Mouse (Mus musculus): ENCODE results near the gene Ddx6. TPM values are rescaled to one million over a fixed set of nuclear protein-coding genes. Genes with fewer than 3 reads are reported as not detected.

The Ddx6 gene
- polyA plus RNA-seq, 1 experiment from 2014 or later = 15.7 TPM

DNA sequence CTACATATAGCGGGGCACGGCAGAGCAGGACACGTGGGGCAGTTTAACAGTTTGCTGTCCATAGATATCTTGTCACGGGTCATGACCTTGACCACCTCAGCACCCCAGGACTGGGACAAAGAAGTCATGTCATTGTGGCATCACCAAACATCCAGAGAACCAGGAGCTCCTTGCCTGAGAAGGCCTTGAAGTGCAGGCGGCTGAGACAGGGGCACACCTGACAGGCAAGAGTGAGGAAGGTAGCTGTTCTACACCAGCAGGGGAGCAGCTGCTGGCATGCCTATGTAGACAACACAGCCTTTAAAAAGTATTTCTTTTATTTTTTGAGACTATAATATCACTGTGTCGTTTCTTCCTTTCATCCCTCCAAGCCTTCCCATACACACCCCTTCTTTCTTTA lies 41.7 kb downstream of the Ddx6 start:
- WGBS = 85% methylated on average over 6 of the region's 6 CpGs

DNA sequence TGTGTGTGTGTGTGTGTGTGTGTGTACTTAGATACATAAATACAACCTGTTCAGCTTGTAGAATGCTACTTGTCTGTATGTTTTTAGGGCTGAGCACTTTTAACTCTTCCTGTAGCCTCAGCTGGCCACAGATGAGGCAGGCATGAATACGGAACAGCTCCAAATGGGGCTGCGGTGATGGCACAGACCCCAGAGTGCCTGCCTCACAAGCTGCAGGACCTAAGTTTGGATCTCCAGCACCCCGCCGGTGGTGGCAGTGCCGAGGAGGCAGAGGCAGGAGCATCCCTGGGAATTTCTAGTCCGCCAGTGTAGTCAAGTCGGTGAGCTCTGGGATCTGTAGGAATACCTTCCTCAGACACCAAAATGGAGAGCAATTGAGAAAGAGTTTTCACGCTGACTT lies 42.3 kb downstream of the Ddx6 start:
- H3K36me3 ChIP-seq = no peaks in the 10 kb centered on the region; the same call in 1 of the 2 replicates
- ATAC-seq (ENCODE audit: low read depth) = no peak
- H3K27me3 ChIP-seq = no peaks in the 10 kb centered on the region
- H3K4me2 ChIP-seq = no peak overlapping the region
- no peaks in the 10 kb centered on the region for H3K4me1 ChIP-seq (replicated peaks)
- no peaks in the 10 kb centered on the region for H3K9me3 ChIP-seq
- H3K4me3 ChIP-seq = no peak overlapping the region
- H3K9ac ChIP-seq = no peak overlapping the region
- WGBS = 89% methylated on average over 8 of the region's 8 CpGs
- no peak overlapping the region for H3K27ac ChIP-seq (replicated peaks)

More for the DNA sequence above, 41.7 kb downstream of the Ddx6 start:
- Histone ChIP-seq H3K4me2 (no peak overlapping the region), H3K4me3 (no peak overlapping the region), H3K9me3 (no peaks in the 10 kb centered on the region), H3K9ac (no peak overlapping the region), H3K36me3 (peaks cover 2% of the 10 kb centered on the region; the same call in 1 of the 2 replicates), H3K27ac (replicated peaks) (no peak overlapping the region), H3K27me3 (no peaks in the 10 kb centered on the region), H3K4me1 (replicated peaks) (no peaks in the 10 kb centered on the region)
- no peak for ATAC-seq (ENCODE audit: low read depth)

DNA sequence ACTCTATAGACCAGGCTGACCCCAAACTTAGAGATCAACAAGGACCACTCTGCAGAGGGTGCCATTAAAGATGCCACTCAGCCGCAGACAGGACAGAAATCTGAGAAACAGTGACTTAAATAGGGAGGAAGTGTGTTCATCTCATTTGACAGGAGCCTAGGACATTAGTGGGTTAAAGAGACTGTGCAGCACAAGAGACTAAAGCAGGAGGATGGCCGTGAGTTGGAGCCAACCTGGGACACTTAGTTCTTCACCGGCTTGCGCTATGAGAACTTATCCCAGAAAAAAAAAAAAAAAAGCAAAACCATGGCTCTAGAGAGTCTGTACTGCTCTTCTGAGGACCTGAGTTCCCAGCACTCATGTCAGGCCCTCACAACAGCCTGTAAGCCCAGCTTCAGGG lies 43.0 kb downstream of the Ddx6 start:
- Histone ChIP-seq H3K27ac (replicated peaks) (no peak overlapping the region), H3K27me3 (no peaks in the 10 kb centered on the region), H3K4me1 (replicated peaks) (no peaks in the 10 kb centered on the region), H3K4me3 (no peak overlapping the region), H3K9me3 (no peaks in the 10 kb centered on the region), H3K4me2 (no peak overlapping the region), H3K36me3 (no peaks in the 10 kb centered on the region), H3K9ac (no peak overlapping the region)
- no peak for ATAC-seq (ENCODE audit: low read depth)
- WGBS = 89% methylated on average over 4 of the region's 4 CpGs

DNA sequence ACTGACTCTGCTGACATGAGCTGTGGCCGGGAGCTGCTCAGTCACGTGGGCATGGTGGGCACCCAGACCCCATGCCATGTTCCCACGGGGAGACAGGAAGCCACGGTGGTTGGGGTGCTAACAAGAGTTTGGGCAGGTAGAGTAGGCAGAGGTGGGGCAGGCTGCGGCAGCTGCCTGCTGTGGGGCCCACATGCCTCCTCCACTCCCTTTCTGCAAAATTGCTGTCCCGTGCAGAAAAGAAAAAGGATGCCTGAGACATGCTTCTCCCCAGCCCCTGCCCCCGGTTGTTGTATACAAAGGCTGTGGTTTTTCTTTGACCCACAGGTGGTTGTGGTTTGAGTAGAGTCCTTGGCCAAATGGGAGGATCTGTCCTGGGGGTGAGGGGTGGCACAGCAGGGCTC lies 44.2 kb downstream of the Ddx6 start:
- Histone ChIP-seq H3K27me3 (0 out of 2 replicates have a peak, but pooled peaks cover 3% of the 10 kb centered on the region), H3K9ac (no peak overlapping the region), H3K4me3 (no peak overlapping the region), H3K9me3 (no peaks in the 10 kb centered on the region), H3K4me1 (replicated peaks) (no peaks in the 10 kb centered on the region), H3K36me3 (no peaks in the 10 kb centered on the region), H3K27ac (replicated peaks) (no peak overlapping the region), H3K4me2 (no peak overlapping the region)
- WGBS = 85% methylated on average over 7 of the region's 7 CpGs
- no peak for ATAC-seq (ENCODE audit: low read depth)

DNA sequence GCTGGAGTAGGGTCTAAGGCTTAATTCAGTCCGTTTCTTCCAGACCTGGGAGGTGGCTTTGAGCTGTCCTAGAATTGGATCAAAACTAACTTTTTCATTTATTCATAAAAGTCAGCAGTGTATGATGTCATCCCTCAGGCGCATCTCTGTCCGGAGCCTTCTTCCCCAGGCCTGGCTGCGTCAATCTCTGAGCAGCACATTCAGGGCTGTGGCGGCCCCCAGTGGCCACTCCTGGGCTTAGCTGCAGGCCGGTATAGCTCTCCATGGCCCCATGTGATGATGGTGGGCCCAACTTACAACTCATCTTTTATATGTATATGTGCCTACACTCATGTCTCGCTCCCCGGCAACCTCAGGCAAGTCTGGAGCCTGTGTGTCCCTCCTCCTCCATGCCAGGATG lies 47.3 kb downstream of the Ddx6 start:
- Histone ChIP-seq H3K27me3 (0 out of 2 replicates have a peak, but pooled peaks cover 3% of the 10 kb centered on the region), H3K9ac (no peak overlapping the region), H3K9me3 (no peaks in the 10 kb centered on the region), H3K4me1 (replicated peaks) (peaks cover 7% of the 10 kb centered on the region), H3K27ac (replicated peaks) (no peak overlapping the region), H3K36me3 (no peaks in the 10 kb centered on the region), H3K4me2 (no peak overlapping the region), H3K4me3 (no peak overlapping the region)
- peak; percentile 81; the same call in 1 of the 2 replicates for ATAC-seq (ENCODE audit: low read depth)
- whole genome bisulfite sequencing = 7% methylated on average over 8 of the region's 8 CpGs

DNA sequence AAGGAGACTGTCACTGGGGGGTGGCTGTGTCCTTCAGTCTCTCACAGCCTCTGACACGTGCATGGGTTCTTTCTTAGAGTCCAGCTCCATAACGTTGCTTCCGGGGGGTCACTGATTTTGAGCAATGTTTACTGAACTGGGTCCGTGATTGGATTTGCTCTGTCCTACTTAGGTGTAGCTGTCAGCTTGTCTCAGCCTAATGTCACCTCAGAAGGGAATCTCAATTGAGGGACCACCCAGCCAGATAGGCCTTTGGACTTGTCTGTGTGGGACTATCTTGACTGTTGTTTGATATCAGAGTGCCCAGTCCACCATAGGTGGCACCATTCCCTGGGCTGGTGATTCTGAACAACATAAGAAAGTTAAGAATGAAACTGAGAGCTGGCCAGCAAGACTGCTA lies 49.2 kb downstream of the Ddx6 start:
- H3K9me3 ChIP-seq = no peaks in the 10 kb centered on the region
- no peak overlapping the region for H3K4me3 ChIP-seq
- H3K27ac ChIP-seq (replicated peaks) = no peak overlapping the region
- no peak overlapping the region for H3K4me2 ChIP-seq
- 0 out of 2 replicates have a peak, but pooled peaks cover 3% of the 10 kb centered on the region for H3K27me3 ChIP-seq
- no peak overlapping the region for H3K9ac ChIP-seq
- peaks cover 7% of the 10 kb centered on the region for H3K4me1 ChIP-seq (replicated peaks)
- WGBS = 78% methylated on average over 4 of the region's 4 CpGs
- ATAC-seq (ENCODE audit: low read depth) = no peak
- no peaks in the 10 kb centered on the region for H3K36me3 ChIP-seq

DNA sequence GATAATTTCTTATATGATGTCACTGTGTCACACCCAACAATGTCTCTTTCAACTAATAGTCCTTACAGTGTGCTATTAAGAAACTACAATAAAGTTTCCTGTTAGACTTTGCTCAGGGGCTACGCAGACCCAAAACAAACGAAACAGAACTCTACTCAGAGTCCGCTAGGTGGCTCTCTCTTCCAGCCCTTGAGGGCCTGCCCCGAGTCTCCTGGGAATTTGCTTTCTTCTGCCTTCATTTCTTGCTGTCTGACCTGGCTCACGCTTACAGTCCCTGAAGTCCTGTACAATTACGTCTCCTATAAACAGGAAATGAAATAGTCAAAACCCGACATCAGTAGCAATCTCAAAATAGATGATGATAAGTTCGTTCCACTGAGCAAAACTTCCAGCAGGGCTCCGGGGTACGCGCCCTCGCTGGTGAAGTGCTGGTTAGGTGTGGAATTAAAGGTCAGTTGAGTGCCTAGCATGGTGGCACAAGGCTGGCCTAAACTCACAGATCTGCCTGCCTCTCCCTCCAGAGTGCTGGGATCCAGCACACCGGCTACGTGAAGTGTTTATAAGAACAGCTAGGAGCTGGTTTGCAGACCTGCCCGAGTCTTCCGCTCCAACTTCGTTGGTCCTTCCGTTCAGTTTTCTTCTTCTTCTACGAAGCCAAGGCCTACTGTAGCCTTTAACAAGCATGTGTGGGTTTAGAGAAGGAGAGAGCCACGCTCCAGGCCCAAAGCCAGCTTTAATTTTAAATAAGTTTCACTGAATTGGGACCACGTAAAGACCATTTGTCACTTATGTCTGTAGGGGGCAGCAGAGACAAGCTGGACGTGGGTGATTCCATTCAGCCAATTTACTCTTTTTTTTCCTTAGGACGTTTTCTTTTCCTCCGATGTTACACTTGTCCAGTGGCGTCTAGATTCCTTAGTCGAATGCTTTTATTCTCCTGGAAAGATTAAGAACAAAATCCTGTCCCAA lies 50.7 kb downstream of the Ddx6 start:
- peak overlapping the region; percentile 12; the same call in 1 of the 2 replicates for H3K4me3 ChIP-seq
- H3K9me3 ChIP-seq = no peaks in the 10 kb centered on the region
- peaks cover 7% of the 10 kb centered on the region for H3K4me1 ChIP-seq (replicated peaks)
- H3K9ac ChIP-seq = 0 out of 2 replicates have a peak overlapping the region, but pooled peaks have one; percentile 17
- peak overlapping the region; percentile 46 for H3K4me2 ChIP-seq
- 0 out of 2 replicates have a peak, but pooled peaks cover 3% of the 10 kb centered on the region for H3K27me3 ChIP-seq
- 28% methylated on average over 26 of the region's 26 CpGs for WGBS
- no peaks in the 10 kb centered on the region for H3K36me3 ChIP-seq
- no peak for ATAC-seq (ENCODE audit: low read depth)
- H3K27ac ChIP-seq (replicated peaks) = no peak overlapping the region

DNA sequence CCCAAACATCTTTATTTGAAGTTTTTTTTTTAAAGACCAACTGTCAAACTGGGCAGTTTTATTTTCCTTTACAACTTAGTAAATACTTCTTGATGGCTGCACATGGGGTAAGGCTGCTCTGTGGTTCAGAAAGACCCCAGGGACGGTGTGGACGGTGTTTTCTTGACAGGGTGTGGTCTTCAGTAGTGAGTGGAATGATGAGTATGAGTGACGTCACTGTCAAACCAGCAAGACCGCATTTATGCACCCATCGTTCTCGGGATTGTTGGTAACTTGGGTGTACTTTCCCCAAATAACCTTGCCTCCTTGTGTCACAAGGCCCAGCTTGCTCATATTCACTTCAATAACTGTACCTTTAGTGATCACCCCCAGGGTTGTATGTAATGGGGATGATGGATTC lies 59.0 kb downstream of the Ddx6 start:
- Histone ChIP-seq H3K4me3 (no peak overlapping the region), H3K4me2 (no peak overlapping the region), H3K27ac (replicated peaks) (no peak overlapping the region), H3K9me3 (no peaks in the 10 kb centered on the region), H3K27me3 (no peaks in the 10 kb centered on the region), H3K4me1 (replicated peaks) (no peaks in the 10 kb centered on the region), H3K9ac (no peak overlapping the region), H3K36me3 (no peaks in the 10 kb centered on the region)
- WGBS = 91% methylated on average over 6 of the region's 6 CpGs
- ATAC-seq (ENCODE audit: low read depth) = no peak

DNA sequence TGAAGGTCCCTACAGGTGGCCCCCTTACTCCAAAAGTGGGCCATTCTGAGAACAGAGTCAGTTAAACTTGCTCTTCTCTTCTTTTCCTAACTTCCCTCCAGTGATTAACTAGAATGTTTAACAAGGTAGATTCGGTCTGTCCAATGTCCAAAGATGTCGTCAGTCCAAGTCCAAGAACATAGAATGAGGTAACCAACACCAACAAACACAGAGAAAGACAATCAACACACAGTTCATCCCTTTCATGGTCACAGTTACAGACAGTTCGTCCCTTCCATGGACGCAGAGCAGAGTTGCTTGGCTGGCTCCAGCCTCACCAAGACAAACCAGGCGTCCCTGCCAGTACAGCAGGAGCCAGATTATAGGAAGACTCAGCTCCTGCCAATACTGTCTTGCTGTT lies 66.7 kb downstream of the Ddx6 start:
- Histone ChIP-seq H3K9me3 (no peaks in the 10 kb centered on the region), H3K27me3 (no peaks in the 10 kb centered on the region), H3K9ac (no peak overlapping the region), H3K4me3 (no peak overlapping the region), H3K27ac (replicated peaks) (no peak overlapping the region), H3K4me1 (replicated peaks) (no peaks in the 10 kb centered on the region), H3K36me3 (no peaks in the 10 kb centered on the region), H3K4me2 (no peak overlapping the region)
- no peak for ATAC-seq (ENCODE audit: low read depth)
- 91% methylated on average over 5 of the region's 5 CpGs for WGBS

DNA sequence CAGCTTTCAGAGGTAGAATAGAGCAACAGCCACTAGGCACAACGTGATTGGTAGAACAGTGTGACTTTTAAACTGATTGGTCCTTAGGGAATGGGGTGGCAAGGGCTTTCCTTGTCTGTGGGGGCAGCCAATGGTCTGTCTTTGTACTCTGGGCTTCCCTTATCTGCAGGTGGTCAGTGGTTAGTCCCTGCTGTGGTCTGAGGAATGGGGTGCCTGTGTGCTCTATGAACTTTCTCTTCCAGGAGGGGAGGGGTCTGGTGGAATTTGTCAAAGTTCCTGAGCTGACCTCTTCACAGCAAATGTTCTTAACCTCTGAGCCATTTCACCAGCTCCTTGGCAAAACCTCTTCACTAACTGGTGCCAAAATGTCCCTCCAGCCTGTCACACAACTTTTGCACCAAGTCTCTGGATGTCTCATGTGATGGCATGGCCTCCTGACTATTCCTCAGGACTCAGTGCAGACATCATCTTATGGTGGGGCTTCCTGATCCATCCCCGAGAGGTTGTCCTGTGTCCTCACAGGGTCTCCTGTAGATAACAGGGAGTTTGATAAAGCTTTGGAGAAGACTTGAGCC lies 67.7 kb downstream of the Ddx6 start:
- no peaks in the 10 kb centered on the region for H3K27me3 ChIP-seq
- no peaks in the 10 kb centered on the region for H3K36me3 ChIP-seq
- H3K9ac ChIP-seq = no peak overlapping the region
- H3K4me2 ChIP-seq = no peak overlapping the region
- no peaks in the 10 kb centered on the region for H3K4me1 ChIP-seq (replicated peaks)
- no peak overlapping the region for H3K27ac ChIP-seq (replicated peaks)
- H3K4me3 ChIP-seq = no peak overlapping the region
- no peak for ATAC-seq (ENCODE audit: low read depth)
- H3K9me3 ChIP-seq = no peaks in the 10 kb centered on the region
- 74% methylated on average over 2 of the region's 2 CpGs for WGBS

DNA sequence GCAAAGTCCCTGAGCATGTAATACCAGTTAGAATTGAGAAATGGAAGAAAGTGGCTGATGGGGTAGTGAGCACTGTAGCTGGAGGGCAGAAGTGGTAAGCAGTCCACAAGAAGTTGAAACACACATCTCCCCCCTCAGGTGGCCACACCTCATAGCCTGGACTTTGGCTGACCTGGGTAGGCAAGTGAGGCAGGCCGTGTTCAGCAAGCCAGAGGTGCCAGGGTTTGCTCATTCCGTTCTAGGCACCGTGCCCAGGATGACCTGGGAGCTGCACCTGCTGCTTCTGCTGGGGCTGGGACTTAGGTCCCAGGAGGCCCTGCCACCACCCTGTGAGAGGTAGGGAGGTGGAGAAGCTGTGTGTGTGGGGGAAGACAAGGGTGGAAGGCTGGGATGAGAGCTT lies 68.3 kb downstream of the Ddx6 start, which contains the start of gene Treh:
Gene Treh, plus strand, starts transcription at position 229 of the 400 bp plus-strand sequence.
- Histone ChIP-seq H3K4me1 (replicated peaks) (no peaks in the 10 kb centered on the region), H3K27ac (replicated peaks) (no peak within 1 kb of the TSS), H3K4me2 (no peak within 1 kb of the TSS), H3K4me3 (no peak within 1 kb of the TSS), H3K9me3 (no peaks in the 10 kb centered on the region), H3K27me3 (no peaks in the 10 kb centered on the region), H3K9ac (no peak within 1 kb of the TSS), H3K36me3 (no peaks in the 10 kb centered on the region)
- ATAC-seq (ENCODE audit: low read depth) = no peak
- WGBS = 85% methylated on average over 3 of the region's 3 CpGs

DNA sequence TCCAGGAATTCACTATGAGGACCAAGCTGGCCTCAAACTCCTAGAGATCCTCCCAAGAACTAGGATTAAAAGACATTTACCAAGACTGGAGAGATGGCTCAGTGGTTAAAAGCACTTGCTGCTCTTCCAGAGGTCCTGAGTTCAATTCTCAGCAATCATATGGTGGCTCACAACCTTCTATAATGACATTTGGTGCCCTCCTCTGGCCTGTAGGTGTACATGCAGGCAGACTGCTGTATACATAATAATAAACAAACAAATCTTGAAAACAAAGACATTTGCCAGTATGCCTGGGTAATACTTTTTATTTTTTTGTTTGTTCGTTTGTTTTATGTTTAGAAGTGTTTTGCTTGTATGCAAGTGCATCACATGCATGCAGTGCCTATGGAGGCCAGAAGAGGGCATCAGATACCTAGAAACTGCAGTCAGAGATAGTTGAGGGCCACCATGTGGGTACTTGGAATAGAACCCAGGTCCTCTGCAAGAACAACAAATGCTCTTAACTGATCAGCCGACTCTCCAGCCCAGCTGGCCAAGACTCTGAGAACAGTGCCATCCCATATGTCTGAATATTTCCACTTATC lies 73.7 kb downstream of the Ddx6 start:
- no peak for ATAC-seq (ENCODE audit: low read depth)
- H3K27me3 ChIP-seq = no peaks in the 10 kb centered on the region
- no peaks in the 10 kb centered on the region for H3K4me1 ChIP-seq (replicated peaks)
- no peak overlapping the region for H3K4me3 ChIP-seq
- no peak overlapping the region for H3K4me2 ChIP-seq
- H3K9me3 ChIP-seq = no peaks in the 10 kb centered on the region
- WGBS = 86% methylated on average over 2 of the region's 2 CpGs
- no peak overlapping the region for H3K9ac ChIP-seq
- H3K27ac ChIP-seq (replicated peaks) = no peak overlapping the region
- H3K36me3 ChIP-seq = no peaks in the 10 kb centered on the region

Data from neural tube, embryonic 13.5 days (tissue).